Mouse (Mus musculus): ENCODE data around the gene Cd82.

GRCm38 (mm10) chr2:93475040-93475439 lies 12.1 kb upstream of the Cd82 start:
- peak; percentile 30 for TF ChIP-seq CTCF (IDR thresholded peaks at IDR 0.05; ENCODE audit: low read depth, low read length)
- TF ChIP-seq GATA1 (IDR thresholded peaks at IDR 0.05; ENCODE audit: borderline replicate concordance, low read length) = no peak
- no peak for TF ChIP-seq TAL1 (conservative IDR thresholded peaks at IDR 0.05; ENCODE audit: low read depth, low read length)
